Mouse (Mus musculus) kidney, adult 18-20 months (tissue): Measurements from ENCODE around the gene Rack1.
"Not testable (repeated sequence)": the region's sequence is repeated elsewhere in the genome, so short reads cannot be mapped to it uniquely, and the experiment has no call there.

Source experiments
- DNase-seq: peaks from one replicate; pipeline ENCODE4 v3.0.0; 2021

Gene Rack1

GRCm38 (mm10) chr11:48843202-48843601 is 43.1 kb downstream of the Rack1 start:
- peak; percentile 64 for DNase-seq

DNA sequence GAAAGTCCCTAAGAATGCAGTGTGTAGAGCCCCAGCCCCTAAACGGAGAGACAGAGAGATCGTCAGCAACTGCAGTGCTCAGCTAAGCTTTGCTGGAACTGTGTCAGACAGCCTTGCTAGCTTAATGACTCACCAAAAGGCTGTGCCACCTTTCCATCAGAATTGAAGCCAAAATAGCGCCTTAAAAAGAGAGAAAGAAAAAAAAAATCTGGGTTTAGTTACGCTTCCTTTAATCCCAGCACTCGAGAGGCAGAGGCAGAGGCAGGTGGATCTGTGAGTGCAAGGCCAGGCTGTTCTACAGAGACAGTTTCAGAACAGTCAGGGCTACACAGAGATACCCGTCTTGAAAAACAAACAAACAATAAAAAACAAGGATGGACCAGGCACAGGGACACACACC is 44.2 kb downstream of the Rack1 start:
- peak; percentile 46 for DNase-seq

- DNase-seq = peak; percentile 21
Measured at GRCm38 (mm10) chr11:48845244-48845815, 45.2 kb downstream of the Rack1 start.

GRCm38 (mm10) chr11:48846362-48846761 is 46.2 kb downstream of the Rack1 start:
- DNase-seq = not testable (repeated sequence)

- DNase-seq = no peak
Measured at GRCm38 (mm10) chr11:48846881-48847280, 46.7 kb downstream of the Rack1 start.

GRCm38 (mm10) chr11:48850240-48850639 is 50.1 kb downstream of the Rack1 start:
- no peak for DNase-seq

DNA sequence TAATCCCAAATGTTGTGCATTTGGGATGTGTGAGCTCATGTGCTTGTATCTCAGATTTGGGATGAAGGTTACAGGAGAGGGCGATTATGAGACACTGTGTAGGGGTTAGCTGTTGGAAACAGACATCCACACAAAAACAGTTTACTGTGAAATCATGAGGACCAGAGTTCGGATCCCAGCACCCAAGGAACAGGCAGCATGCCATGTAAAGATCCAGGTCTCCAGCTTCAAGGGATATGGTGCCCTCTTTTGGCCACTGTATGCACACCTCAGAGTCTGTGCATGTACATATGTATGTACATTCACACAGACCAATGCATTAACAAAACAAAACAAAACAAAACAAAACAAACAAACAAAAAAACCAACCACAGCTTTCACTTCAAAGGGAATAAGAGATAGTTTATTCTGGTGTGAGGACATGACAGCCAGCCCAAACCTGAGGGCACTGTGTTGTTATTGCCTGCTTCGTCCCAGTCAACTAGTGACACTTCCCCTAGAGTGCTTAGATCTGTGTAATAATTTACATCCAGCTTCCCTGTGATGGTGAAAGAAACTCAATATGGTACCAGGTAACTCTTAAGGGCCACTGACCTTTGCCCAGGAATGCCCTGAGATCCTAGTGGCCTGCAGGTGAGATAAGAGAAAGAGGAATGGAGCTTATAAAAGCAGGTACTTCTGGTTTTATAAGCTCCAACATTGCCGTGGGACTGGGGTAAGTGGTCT is 51.3 kb downstream of the Rack1 start:
- no peak for DNase-seq

- no peak for DNase-seq
Measured at GRCm38 (mm10) chr11:48852190-48852589, 52.1 kb downstream of the Rack1 start.

DNA sequence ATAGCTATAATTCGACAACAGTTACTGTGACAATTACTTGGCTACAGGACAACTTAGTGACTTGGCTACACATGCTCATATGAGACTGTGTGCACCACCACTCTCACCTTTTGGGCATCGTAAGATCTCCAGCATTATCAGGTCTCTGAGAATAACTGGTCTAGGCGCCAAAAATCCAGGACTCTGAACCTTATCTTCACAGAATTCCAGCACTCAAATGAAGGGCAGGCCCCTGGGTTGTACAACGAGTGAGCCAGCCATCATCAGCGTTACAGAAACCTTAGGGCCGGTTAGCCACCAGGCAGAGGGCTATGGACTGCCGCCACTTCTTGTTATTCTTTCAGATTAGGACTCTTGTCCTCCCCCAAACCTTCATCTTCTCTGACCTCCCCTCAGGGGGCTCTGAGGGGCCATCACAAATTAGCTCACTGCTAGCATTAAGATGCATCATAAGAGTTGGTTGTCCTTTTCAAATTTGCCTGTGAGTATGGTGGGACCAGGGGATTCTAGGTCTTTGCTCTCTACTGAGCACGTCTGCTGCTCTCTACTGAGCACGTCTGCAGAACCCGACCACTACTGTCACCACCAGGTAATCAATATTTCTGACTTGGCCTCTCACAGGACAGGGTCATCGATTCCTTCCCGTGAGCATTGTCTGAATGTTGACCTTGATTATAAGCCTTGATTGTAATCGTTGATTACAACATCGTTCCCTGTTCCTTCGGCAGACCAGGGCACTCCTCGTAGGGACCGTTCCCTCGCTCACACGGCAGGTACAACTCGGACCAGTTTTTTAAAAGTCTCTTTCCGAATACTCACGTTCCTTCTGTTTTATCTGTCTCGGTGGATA is 52.7 kb downstream of the Rack1 start:
- no peak for DNase-seq

- DNase-seq = peak; percentile 94
Measured at GRCm38 (mm10) chr11:48853474-48854180, 53.5 kb downstream of the Rack1 start.
